Mouse (Mus musculus) intestine, embryonic 16.5 days (tissue): ENCODE data around the gene Selenbp1. TPM values are rescaled to one million over a fixed set of nuclear protein-coding genes. Genes with fewer than 3 reads are reported as not detected.
"Not testable (repeated sequence)": the region's sequence is repeated elsewhere in the genome, so short reads cannot be mapped to it uniquely, and the experiment has no call there.

Source experiments
- ATAC-seq: fragments of 200-750 bp; cut with Nextera tagmentation; 2 replicates; pipeline ENCODE4 v1.8.0; 2017; ENCODE audit warnings: moderate TSS enrichment, moderate library complexity
- H3K27ac ChIP-seq: fragments of 300-500 bp; sonication (generic); 2 replicates; pipeline ENCODE4 v1.5.1; 2014; ENCODE audit warnings: mild to moderate bottlenecking, low read length
- H3K27me3 ChIP-seq: fragments of 300-500 bp; sonication (generic); replicated peaks from 2 replicates; pipeline ENCODE4 v1.6.1; 2014; ENCODE audit warnings: low read length, control low read depth, mixed read lengths; ENCODE audit not compliant: control insufficient read depth, insufficient read depth
- H3K36me3 ChIP-seq: fragments of 300-500 bp; sonication (generic); 2 replicates; pipeline ENCODE4 v1.6.1; 2014; ENCODE audit warnings: low read length, control low read depth; ENCODE audit not compliant: control insufficient read depth, insufficient read depth
- H3K4me1 ChIP-seq: fragments of 300-500 bp; sonication (generic); 2 replicates; pipeline ENCODE4 v1.6.1; 2014; ENCODE audit warnings: low read length, control low read depth, mixed read lengths; ENCODE audit not compliant: control insufficient read depth, insufficient read depth
- H3K4me2 ChIP-seq: fragments of 300-500 bp; sonication (generic); 2 replicates; pipeline ENCODE4 v1.6.1; 2014; ENCODE audit warnings: low read depth, low read length, control low read depth
- H3K4me3 ChIP-seq: fragments of 300-500 bp; sonication (generic); 2 replicates; pipeline ENCODE4 v1.5.1; 2014; ENCODE audit warnings: mild to moderate bottlenecking, low read length
- H3K9ac ChIP-seq: fragments of 300-500 bp; sonication (generic); 2 replicates; pipeline ENCODE4 v1.6.1; 2014; ENCODE audit warnings: low read depth, low read length
- H3K9me3 ChIP-seq: fragments of 300-500 bp; sonication (generic); 2 replicates; pipeline ENCODE4 v1.6.1; 2016; ENCODE audit warnings: low read length, control low read depth; ENCODE audit not compliant: control insufficient read depth
- WGBS: fragments of 180-500 bp; shearing (Covaris S2); extraction: QIAGEN DNeasy Blood & Tissue Kit; methylation state at CpG from one replicate; pipeline ENCODE4 v1.1.7; 2014; 5-methylcytosine and 5-hydroxymethylcytosine counted together
- polyA plus RNA-seq: library from polyadenylated mRNA; unstranded; fragments of >200 nt; fragmentation: Nextera tagmentation; extraction: Ambion mirVana; gene quantifications from 2 replicates; pipeline ENCODE4 v1.2.1, GENCODE M21; 2015

Selenbp1 gene
- polyA plus RNA-seq, 1 experiment from 2014 or later = 157 TPM

DNA sequence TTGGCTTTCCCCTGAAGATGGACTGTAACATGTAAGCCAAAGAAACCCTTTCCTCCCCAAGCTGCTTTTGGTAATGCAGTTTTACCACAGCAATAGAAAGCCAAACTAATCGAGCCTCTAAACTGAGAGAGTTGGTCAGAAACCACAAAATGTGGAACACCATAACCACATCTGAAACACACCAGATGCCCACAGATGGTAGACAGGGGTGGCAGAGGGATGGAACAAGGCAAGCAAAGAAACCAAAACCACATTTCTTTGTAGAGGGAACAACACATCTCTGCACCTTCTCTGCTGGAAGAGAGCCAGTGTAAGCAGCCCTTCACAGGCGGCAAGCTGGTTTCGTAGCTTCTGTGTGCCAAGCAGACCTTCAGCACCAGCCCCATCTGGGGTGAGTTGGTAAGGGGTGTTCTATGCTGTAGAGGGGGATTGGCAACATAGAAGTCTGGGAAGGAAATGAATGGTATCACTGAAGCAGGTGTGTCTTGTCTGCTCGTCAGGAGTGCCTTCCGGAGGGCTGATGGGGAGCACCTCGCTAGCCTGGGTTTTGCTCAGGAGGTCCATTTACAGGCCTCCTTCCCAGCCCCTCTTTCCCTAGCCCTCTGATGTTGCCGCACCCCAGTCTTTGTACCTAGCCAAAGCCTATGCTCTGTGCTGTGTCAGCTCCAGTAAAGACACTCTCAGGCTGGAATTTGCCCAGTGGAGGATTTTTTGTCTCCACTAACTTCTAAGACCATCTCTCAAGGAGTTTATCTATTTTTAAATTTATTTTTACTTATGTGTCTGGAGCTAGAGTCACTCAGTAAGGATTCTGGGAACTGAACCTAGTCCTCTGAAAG, 16.7 kb upstream of the Selenbp1 start:
- ATAC-seq = no peak
- no peaks in the 10 kb centered on the region for H3K36me3 ChIP-seq
- no peak overlapping the region for H3K4me2 ChIP-seq
- 76% methylated on average over 7 of the region's 7 CpGs for WGBS
- H3K9me3 ChIP-seq = no peaks in the 10 kb centered on the region
- H3K4me3 ChIP-seq = no peak overlapping the region
- H3K27me3 ChIP-seq = no peaks in the 10 kb centered on the region
- H3K9ac ChIP-seq = no peak overlapping the region
- no peak overlapping the region for H3K27ac ChIP-seq
- peaks cover 4% of the 10 kb centered on the region; the same call in 1 of the 2 replicates for H3K4me1 ChIP-seq

DNA sequence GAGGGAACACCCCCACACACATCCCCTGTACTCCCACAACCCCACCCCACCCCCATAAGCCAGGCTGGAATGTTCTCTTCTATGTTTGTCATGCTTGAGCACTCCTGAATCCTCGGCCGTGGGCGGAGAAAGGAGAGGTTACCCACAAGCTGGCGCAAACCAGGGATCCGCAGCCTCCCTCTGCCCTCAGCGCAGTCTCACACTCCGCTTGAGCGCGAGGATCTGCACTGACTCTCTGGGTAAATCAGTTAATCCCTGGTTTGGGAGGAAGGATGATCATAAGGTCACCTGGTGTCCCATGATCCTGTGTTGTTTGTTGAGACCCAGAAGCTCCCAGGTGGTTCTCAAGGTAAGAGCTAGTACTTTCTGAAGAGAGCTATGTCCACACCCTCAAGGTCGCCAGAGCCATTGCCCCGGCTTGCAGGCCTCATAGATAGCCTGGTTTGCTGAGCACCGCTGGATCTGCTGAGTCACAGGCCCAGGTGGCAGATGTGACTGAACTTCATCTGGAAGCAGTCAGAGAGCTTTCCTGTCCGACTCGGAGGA, 15.0 kb upstream of the Selenbp1 start:
- peak; percentile 34; the same call in 1 of the 2 replicates for ATAC-seq
- Histone ChIP-seq H3K9me3 (no peaks in the 10 kb centered on the region), H3K27me3 (no peaks in the 10 kb centered on the region), H3K36me3 (no peaks in the 10 kb centered on the region), H3K4me3 (no peak overlapping the region), H3K9ac (no peak overlapping the region), H3K4me2 (no peak overlapping the region), H3K4me1 (peaks cover 4% of the 10 kb centered on the region; the same call in 1 of the 2 replicates), H3K27ac (peak overlapping the region; percentile 39; the same call in 1 of the 2 replicates)
- WGBS = 62% methylated on average over 14 of the region's 14 CpGs

DNA sequence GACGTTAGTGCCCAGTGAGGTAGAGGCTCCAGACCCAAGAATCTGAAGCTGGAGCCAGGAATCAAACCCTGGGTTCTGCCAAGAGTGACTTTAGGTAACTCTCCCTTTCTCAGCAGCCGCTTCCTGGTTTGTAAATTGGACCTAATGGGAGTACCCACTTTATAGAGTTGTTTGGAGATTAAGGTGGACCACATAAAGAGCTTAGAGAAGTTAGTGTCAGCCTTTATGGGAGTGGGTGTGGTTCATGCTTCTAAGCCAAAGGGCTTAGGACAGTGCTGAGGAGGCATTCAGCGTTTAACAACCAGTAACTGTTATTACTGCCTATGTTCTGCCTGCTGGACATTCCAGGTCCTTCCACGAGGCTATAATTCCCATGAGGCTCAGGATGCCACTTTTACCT, 14.0 kb upstream of the Selenbp1 start:
- H3K4me1 ChIP-seq = peaks cover 4% of the 10 kb centered on the region; the same call in 1 of the 2 replicates
- no peaks in the 10 kb centered on the region for H3K27me3 ChIP-seq
- no peak overlapping the region for H3K9ac ChIP-seq
- H3K9me3 ChIP-seq = no peaks in the 10 kb centered on the region
- no peak overlapping the region for H3K4me3 ChIP-seq
- ATAC-seq = peak; percentile 33; the same call in 1 of the 2 replicates
- 58% methylated on average over 4 of the region's 4 CpGs for WGBS
- no peaks in the 10 kb centered on the region for H3K36me3 ChIP-seq
- no peak overlapping the region for H3K4me2 ChIP-seq
- no peak overlapping the region for H3K27ac ChIP-seq

DNA sequence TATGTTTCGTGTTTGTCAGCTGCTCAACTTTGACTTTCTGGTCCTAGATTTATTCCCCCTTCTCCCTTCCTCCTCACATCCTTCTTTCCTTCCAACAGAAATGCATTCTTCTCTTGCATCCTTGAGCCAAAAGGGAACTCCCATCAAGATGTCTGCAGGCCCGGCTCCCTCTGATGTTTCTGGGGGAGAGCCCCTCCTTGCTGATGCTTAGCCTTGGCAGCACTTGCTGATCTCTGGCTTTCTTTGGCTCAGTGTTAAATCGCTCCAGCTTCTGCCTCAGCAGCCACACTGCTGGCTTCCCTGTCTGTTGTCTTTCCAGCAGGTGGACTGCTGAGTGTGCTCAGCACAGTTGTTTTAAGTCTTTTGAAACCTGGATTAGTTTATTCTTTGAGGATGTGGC, 11.8 kb upstream of the Selenbp1 start:
- Histone ChIP-seq H3K4me2 (no peak overlapping the region), H3K4me3 (no peak overlapping the region), H3K36me3 (no peaks in the 10 kb centered on the region), H3K27ac (no peak overlapping the region), H3K27me3 (no peaks in the 10 kb centered on the region), H3K9ac (no peak overlapping the region), H3K4me1 (peaks cover 7% of the 10 kb centered on the region; the same call in 1 of the 2 replicates), H3K9me3 (no peaks in the 10 kb centered on the region)
- 50% methylated on average over 3 of the region's 3 CpGs for WGBS
- ATAC-seq = no peak

DNA sequence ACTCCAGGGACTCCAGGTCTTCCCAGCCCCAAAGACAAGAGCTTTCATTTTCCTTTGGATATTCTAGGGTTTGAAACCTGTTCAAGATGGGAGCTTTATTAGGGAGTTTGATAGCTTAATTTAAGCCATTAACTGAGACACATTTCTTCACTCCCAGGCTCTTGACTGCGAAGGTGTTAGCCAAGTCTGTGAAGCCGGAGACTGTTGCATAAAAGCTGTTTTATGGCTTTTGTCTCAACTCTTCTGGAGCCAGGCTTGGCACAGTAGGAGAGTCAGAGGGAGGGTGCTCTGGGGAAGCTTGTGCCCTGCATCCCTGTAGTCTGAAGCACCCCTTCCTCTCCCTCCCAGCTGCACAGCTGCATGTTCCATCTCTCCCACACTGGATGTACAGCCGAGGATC, 10.5 kb upstream of the Selenbp1 start:
- 45% methylated on average over 3 of the region's 3 CpGs for WGBS
- ATAC-seq = no peak

DNA sequence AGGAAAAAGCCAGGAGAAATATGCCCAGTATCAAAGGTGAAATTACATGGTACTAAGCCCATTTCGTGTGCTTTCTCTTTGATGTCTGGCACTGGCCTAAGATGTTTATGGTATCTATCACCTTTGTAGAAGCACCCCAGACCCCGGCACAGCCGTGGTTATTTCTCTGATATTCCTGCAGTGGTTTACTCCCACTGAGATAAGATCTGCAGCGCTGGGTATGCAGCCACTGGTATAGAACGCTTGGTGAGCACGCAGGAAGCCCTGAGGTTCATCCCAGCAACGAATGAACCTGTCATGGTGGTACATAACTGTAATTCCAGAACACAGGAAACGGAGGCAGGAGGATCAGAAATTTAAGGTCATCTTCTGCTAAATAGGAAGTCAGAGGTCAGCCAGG, 8.2 kb upstream of the Selenbp1 start:
- no peaks in the 10 kb centered on the region for H3K9me3 ChIP-seq
- no peak overlapping the region for H3K4me3 ChIP-seq
- no peak for ATAC-seq
- 33% methylated on average over 8 of the region's 8 CpGs for WGBS
- H3K36me3 ChIP-seq = no peaks in the 10 kb centered on the region
- peaks cover 2% of the 10 kb centered on the region; the same call in 1 of the 2 replicates for H3K4me1 ChIP-seq
- no peak overlapping the region for H3K4me2 ChIP-seq
- H3K27ac ChIP-seq = no peak overlapping the region
- no peak overlapping the region for H3K9ac ChIP-seq
- H3K27me3 ChIP-seq = no peaks in the 10 kb centered on the region

More for the DNA sequence above, 10.5 kb upstream of the Selenbp1 start:
- Histone ChIP-seq H3K27me3 (no peaks in the 10 kb centered on the region), H3K4me1 (peaks cover 7% of the 10 kb centered on the region; the same call in 1 of the 2 replicates), H3K9ac (no peak overlapping the region), H3K4me2 (no peak overlapping the region), H3K4me3 (no peak overlapping the region), H3K9me3 (no peaks in the 10 kb centered on the region), H3K36me3 (no peaks in the 10 kb centered on the region), H3K27ac (no peak overlapping the region)

DNA sequence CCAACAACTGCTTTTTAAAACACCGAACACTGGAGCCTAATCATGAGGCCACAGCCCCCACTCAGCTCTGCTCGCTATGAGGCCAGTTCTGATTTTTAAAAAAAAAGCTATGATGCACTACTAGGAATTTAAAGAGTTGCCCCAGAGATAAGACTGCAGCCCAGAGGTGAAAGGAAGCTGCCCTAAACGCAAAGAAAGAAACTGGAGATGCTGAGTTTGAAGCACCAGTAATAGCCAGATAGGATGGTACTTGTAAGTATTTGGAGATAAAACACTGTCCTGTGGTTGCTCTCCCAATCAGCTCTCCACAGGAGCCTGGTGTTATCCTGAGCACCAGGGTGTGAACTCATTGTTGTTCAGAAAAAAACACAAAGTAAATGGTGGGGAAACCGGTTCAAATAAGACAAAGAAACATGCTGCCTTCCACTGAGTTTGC, 6.5 kb upstream of the Selenbp1 start:
- H3K9ac ChIP-seq, H3K4me3 ChIP-seq, H3K4me2 ChIP-seq, H3K36me3 ChIP-seq, H3K27ac ChIP-seq, H3K27me3 ChIP-seq, H3K9me3 ChIP-seq, H3K4me1 ChIP-seq, ATAC-seq: not testable (repeated sequence)
- 51% methylated on average over 4 of the region's 4 CpGs for WGBS

DNA sequence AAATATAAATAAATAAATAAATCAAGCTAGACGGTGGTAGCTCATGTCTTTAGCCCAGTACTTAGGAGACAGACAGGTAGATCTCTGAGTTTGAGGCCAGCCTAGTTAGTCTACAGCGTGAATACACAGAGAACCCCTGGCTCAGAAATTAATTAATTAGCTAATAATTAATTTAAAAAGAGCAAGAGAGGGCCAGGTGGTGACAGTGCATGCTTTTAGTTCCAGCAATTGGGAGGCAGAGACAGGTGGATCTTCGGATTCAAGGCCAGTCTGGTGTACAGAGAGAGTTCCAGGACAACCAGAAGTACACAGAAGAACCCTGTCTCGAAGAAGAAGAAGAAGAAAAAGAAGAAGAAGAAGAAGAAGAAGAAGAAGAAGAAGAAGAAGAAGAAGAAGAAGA, 3.9 kb upstream of the Selenbp1 start:
- H3K4me1 ChIP-seq, H3K27ac ChIP-seq, H3K9ac ChIP-seq, ATAC-seq, H3K36me3 ChIP-seq, H3K27me3 ChIP-seq, H3K4me2 ChIP-seq, H3K9me3 ChIP-seq, H3K4me3 ChIP-seq: not testable (repeated sequence)
- 84% methylated on average over 4 of the region's 4 CpGs for WGBS

DNA sequence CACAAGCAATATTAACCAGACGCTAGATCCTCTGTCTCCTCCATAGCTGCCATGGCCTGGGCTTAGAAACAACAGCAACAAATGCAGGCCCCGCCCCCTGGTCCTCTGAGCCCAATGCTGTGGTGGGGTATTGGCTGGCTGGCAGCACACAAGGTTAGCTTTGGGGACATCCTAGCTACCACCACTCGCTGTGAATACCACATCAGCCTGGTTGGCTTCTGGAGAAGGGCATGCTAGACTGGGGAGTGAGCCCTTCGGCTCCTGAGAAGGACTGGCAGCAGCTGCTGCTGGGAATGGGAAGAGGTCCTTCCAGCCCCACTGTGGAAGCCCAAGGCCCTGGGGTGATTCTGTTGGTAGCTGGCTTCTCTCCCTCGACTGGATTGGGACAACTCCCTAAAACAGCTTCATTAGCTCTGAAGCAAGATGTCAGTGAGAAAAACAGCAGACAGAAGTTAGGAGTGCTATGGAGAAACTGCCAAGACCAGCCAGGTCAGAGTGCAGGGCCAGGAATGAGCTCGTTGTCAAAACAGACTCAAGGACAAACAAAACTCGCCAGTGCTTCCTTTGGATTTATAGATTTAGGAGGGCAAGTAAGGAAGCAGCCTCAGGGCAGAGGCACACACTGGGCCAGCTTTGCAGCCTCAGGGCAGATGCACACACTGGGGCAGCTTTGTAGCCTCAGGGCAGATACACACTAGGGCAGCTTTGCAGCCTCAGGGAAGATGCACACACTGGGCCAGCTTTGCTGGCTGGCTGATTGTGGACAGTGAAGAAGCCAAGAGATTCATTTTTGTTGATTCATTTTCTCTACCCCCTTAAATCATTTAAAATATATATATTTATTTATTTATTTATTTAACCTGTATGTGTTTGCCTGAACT, 2.2 kb upstream of the Selenbp1 start:
- H3K36me3 ChIP-seq, H3K27me3 ChIP-seq, H3K4me3 ChIP-seq, H3K4me2 ChIP-seq, H3K9me3 ChIP-seq, H3K27ac ChIP-seq, ATAC-seq, H3K9ac ChIP-seq, H3K4me1 ChIP-seq: not testable (repeated sequence)
- 38% methylated on average over 7 of the region's 7 CpGs for WGBS
